Mouse (Mus musculus): Measurements from ENCODE around the gene Hdac11. TPM values are rescaled to one million over a fixed set of nuclear protein-coding genes. Genes with fewer than 3 reads are reported as not detected.

The Hdac11 gene
- polyA plus RNA-seq, 1 experiment, result 6.1 TPM

DNA sequence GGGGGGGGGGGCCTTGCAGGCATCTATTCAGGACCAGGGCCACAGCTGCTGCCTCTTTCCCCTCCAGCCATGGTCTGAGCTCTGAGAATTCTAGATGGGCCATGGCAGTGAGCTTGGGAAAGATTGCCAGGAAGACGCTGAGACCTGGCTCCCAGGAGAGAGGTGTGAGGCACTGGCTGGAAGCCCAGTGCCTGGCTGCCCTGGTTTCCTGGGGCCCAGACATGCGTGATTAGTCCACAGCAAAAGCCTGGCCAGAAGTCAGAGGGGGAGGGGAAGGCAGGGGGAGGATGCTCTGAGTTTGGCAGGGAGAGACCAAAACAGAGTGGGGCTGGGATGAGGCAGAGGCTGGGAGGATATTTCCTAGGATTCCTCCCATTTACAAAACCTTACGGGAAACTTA lies 3.9 kb downstream of the Hdac11 start:
- Histone ChIP-seq H3K9me3 (replicated peaks; ENCODE audit: control insufficient read depth, insufficient read depth, low read length, poor library complexity, severe bottlenecking) (no peaks in the 10 kb centered on the region), H3K27me3 (ENCODE audit: control insufficient read depth, insufficient read depth, low read length, poor library complexity, severe bottlenecking) (no peaks in the 10 kb centered on the region), H3K4me1 (ENCODE audit: control insufficient read depth, insufficient read depth, low read length) (no peaks in the 10 kb centered on the region), H3K4me3 (ENCODE audit: low read depth, low read length) (no peak overlapping the region), H3K27ac (ENCODE audit: insufficient read depth, low read length) (no peak overlapping the region), H3K36me3 (ENCODE audit: control insufficient read depth, insufficient read depth, low read length, poor library complexity, severe bottlenecking) (no peaks in the 10 kb centered on the region), H3K9ac (ENCODE audit: low read depth, poor library complexity, severe bottlenecking) (no peak overlapping the region)
- TF ChIP-seq POLR2A (IDR thresholded peaks at IDR 0.05; ENCODE audit: insufficient read depth, low read length) (no peak), EP300 (IDR thresholded peaks at IDR 0.05; ENCODE audit: insufficient read depth, low read depth, low read length) (no peak), CTCF (IDR thresholded peaks at IDR 0.05; ENCODE audit: low read depth, low read length) (no peak)

DNA sequence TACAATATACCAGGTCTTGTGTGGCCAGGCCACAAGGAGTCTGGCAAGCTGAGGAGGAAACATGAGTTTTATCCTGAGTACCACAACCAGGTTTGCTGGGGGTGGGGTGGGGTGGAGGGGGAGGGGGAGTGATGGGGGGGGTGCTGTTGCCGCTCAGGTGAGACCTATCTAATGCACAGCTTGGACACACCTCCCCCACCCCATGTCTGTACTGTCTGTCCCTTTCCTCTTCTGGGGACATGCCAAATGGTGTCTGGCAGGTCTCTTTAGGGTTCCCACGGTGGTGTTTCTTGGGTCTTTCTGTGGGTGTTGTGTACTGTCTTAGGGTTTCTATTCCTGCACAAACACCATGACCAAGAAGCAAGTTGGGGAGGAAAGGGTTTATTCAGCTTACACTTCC lies 4.5 kb downstream of the Hdac11 start:
- Histone ChIP-seq H3K4me3 (ENCODE audit: low read depth, low read length) (no peak overlapping the region), H3K9ac (ENCODE audit: low read depth, poor library complexity, severe bottlenecking) (no peak overlapping the region), H3K36me3 (ENCODE audit: control insufficient read depth, insufficient read depth, low read length, poor library complexity, severe bottlenecking) (no peaks in the 10 kb centered on the region), H3K27ac (ENCODE audit: insufficient read depth, low read length) (no peak overlapping the region), H3K9me3 (replicated peaks; ENCODE audit: control insufficient read depth, insufficient read depth, low read length, poor library complexity, severe bottlenecking) (no peaks in the 10 kb centered on the region), H3K4me1 (ENCODE audit: control insufficient read depth, insufficient read depth, low read length) (no peaks in the 10 kb centered on the region), H3K27me3 (ENCODE audit: control insufficient read depth, insufficient read depth, low read length, poor library complexity, severe bottlenecking) (no peaks in the 10 kb centered on the region)
- TF ChIP-seq EP300 (IDR thresholded peaks at IDR 0.05; ENCODE audit: insufficient read depth, low read depth, low read length) (no peak), POLR2A (IDR thresholded peaks at IDR 0.05; ENCODE audit: insufficient read depth, low read length) (no peak), CTCF (IDR thresholded peaks at IDR 0.05; ENCODE audit: low read depth, low read length) (no peak)

DNA sequence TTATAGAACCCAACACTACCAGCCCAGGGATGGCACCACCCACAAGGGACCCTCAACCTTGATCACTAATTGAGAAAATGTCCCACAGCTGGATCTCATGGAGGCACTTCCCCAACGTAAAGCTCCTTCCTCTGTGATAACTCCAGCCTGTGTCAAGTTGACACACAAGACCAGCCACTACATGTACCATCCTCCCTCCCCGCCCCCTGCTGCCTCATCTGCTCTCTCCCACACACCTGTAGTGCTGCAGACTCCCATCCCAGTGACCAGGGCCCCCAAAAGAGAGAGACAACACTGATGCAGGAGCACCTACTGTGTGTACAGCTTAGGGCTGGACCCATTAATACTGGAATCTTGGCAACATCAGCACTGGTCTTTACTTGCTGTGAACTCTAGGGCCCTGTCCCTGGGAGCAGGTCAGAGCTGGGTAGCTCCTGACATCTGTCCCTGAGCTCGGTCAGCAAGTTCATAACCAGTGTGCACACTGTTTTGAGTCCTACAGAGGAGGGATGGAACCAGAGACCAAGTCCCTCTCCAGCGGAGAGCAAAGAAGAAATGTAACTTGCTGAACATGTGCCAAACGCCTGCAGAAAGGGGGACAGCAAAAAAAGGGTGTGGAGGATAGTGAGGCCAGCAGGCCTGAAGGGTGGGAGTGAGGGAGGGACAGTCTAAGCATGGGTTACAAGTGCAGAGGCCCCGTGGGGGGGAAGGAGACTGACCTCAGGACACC lies 5.2 kb downstream of the Hdac11 start:
- no peak overlapping the region for H3K9ac ChIP-seq (ENCODE audit: low read depth, poor library complexity, severe bottlenecking)
- H3K4me3 ChIP-seq (ENCODE audit: low read depth, low read length), result no peak overlapping the region
- no peaks in the 10 kb centered on the region for H3K36me3 ChIP-seq (ENCODE audit: control insufficient read depth, insufficient read depth, low read length, poor library complexity, severe bottlenecking)
- H3K4me1 ChIP-seq (ENCODE audit: control insufficient read depth, insufficient read depth, low read length), result no peaks in the 10 kb centered on the region
- TF ChIP-seq EP300 (IDR thresholded peaks at IDR 0.05; ENCODE audit: insufficient read depth, low read depth, low read length) (no peak), POLR2A (IDR thresholded peaks at IDR 0.05; ENCODE audit: insufficient read depth, low read length) (no peak), CTCF (IDR thresholded peaks at IDR 0.05; ENCODE audit: low read depth, low read length) (no peak)
- no peaks in the 10 kb centered on the region for H3K9me3 ChIP-seq (replicated peaks; ENCODE audit: control insufficient read depth, insufficient read depth, low read length, poor library complexity, severe bottlenecking)
- H3K27ac ChIP-seq (ENCODE audit: insufficient read depth, low read length), result no peak overlapping the region
- no peaks in the 10 kb centered on the region for H3K27me3 ChIP-seq (ENCODE audit: control insufficient read depth, insufficient read depth, low read length, poor library complexity, severe bottlenecking)

DNA sequence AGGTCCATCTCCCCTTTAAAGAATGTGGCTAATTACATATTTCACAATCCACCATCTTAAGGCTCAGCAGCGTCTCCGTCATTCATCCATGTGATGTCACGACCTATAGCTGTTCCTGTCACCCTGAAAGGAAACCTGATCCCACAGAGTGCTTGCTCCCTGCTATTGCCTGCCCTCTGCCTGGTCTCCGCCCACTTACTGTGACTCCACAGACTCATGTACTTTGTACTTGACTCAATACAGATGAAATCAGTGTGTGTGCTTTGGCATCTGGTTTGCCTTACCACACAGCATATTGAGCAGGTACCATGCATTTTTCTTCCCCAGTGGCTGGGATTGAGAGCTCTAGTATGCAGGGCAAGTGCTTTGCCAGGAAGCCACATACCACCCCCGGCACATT lies 5.8 kb downstream of the Hdac11 start:
- no peak for TF ChIP-seq CTCF (IDR thresholded peaks at IDR 0.05; ENCODE audit: low read depth, low read length)
- no peaks in the 10 kb centered on the region for H3K27me3 ChIP-seq (ENCODE audit: control insufficient read depth, insufficient read depth, low read length, poor library complexity, severe bottlenecking)
- no peak overlapping the region for H3K27ac ChIP-seq (ENCODE audit: insufficient read depth, low read length)

DNA sequence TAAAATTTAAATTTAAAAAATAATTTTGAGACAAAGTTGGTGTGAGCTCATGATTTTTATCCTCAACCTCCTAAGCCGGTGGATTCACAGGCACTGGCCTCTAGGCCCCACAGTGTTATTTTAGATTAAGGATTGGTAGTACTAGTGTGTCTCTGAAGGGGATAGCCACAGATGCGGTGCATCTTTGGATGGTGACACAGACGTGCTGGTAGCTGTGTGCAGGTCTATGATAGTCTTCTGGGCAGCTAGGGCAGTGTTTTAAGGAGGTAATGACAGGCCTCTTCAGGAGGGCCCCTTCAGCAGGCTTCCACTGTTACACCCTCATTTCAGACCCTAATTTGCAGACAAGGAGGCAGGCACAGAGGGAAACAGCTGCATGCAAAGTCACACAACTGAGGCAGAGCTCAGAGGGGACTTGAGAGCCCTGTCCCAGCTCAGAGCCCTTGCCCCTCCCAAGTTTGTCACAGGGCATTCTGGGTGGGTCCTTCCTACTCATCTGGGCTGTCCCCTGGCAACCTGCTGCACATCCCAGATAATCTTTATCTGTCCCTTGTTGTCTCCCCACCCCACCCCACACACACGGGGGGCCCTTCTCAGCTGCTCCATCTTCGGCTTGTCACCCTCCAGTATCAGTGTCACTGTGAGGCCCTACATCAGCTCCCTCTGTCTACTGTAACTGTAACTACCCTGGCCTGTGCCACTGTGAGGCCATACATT lies 6.9 kb downstream of the Hdac11 start:
- H3K4me1 ChIP-seq (ENCODE audit: control insufficient read depth, insufficient read depth, low read length), result no peaks in the 10 kb centered on the region
- H3K4me3 ChIP-seq (ENCODE audit: low read depth, low read length), result no peak overlapping the region
- H3K9me3 ChIP-seq (replicated peaks; ENCODE audit: control insufficient read depth, insufficient read depth, low read length, poor library complexity, severe bottlenecking), result no peaks in the 10 kb centered on the region
- no peaks in the 10 kb centered on the region for H3K36me3 ChIP-seq (ENCODE audit: control insufficient read depth, insufficient read depth, low read length, poor library complexity, severe bottlenecking)
- H3K27me3 ChIP-seq (ENCODE audit: control insufficient read depth, insufficient read depth, low read length, poor library complexity, severe bottlenecking), result no peaks in the 10 kb centered on the region
- no peak overlapping the region for H3K9ac ChIP-seq (ENCODE audit: low read depth, poor library complexity, severe bottlenecking)
- TF ChIP-seq CTCF (IDR thresholded peaks at IDR 0.05; ENCODE audit: low read depth, low read length), result no peak
- no peak for TF ChIP-seq POLR2A (IDR thresholded peaks at IDR 0.05; ENCODE audit: insufficient read depth, low read length)
- TF ChIP-seq EP300 (IDR thresholded peaks at IDR 0.05; ENCODE audit: insufficient read depth, low read depth, low read length), result no peak
- no peak overlapping the region for H3K27ac ChIP-seq (ENCODE audit: insufficient read depth, low read length)

More for the DNA sequence above, 5.8 kb downstream of the Hdac11 start:
- H3K4me1 ChIP-seq (ENCODE audit: control insufficient read depth, insufficient read depth, low read length), result no peaks in the 10 kb centered on the region
- no peak overlapping the region for H3K9ac ChIP-seq (ENCODE audit: low read depth, poor library complexity, severe bottlenecking)
- no peaks in the 10 kb centered on the region for H3K36me3 ChIP-seq (ENCODE audit: control insufficient read depth, insufficient read depth, low read length, poor library complexity, severe bottlenecking)
- H3K9me3 ChIP-seq (replicated peaks; ENCODE audit: control insufficient read depth, insufficient read depth, low read length, poor library complexity, severe bottlenecking), result no peaks in the 10 kb centered on the region
- no peak overlapping the region for H3K4me3 ChIP-seq (ENCODE audit: low read depth, low read length)

DNA sequence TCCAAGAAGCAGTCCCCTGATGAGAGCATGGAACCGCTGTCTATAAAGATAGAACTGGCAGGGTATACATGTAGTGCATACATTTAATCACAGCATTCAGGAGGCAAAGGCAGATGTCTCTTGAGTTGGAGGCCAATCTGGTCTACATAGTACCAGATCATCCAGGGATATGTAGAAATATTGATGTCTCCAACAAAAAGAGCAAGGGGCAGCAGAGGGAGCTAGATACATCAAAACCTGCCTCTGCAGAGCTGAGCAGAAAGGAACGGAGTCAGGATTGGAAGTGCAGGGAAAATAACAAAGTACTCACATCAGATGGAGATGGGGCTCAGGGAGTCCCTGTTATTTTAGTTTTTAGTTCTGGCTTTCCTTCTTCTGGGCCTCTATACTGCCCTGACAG lies 8.1 kb downstream of the Hdac11 start:
- Histone ChIP-seq H3K9me3 (replicated peaks; ENCODE audit: control insufficient read depth, insufficient read depth, low read length, poor library complexity, severe bottlenecking) (no peaks in the 10 kb centered on the region), H3K36me3 (ENCODE audit: control insufficient read depth, insufficient read depth, low read length, poor library complexity, severe bottlenecking) (no peaks in the 10 kb centered on the region), H3K9ac (ENCODE audit: low read depth, poor library complexity, severe bottlenecking) (no peak overlapping the region), H3K27me3 (ENCODE audit: control insufficient read depth, insufficient read depth, low read length, poor library complexity, severe bottlenecking) (no peaks in the 10 kb centered on the region), H3K4me1 (ENCODE audit: control insufficient read depth, insufficient read depth, low read length) (no peaks in the 10 kb centered on the region), H3K27ac (ENCODE audit: insufficient read depth, low read length) (no peak overlapping the region), H3K4me3 (ENCODE audit: low read depth, low read length) (no peak overlapping the region)
- TF ChIP-seq POLR2A (IDR thresholded peaks at IDR 0.05; ENCODE audit: insufficient read depth, low read length) (no peak), CTCF (IDR thresholded peaks at IDR 0.05; ENCODE audit: low read depth, low read length) (no peak), EP300 (IDR thresholded peaks at IDR 0.05; ENCODE audit: insufficient read depth, low read depth, low read length) (no peak)
